Mouse (Mus musculus) cerebellum, adult (tissue): ENCODE results near the gene Adipor2.
"Not testable (repeated sequence)": the region's sequence is repeated elsewhere in the genome, so short reads cannot be mapped to it uniquely, and the experiment has no call there.

Source experiments
- ATAC-seq: cut with Nextera tagmentation; 2 replicates; pipeline ENCODE4 v1.9.2; 2017; ENCODE audit warnings: mild to moderate bottlenecking, moderate library complexity, mixed read lengths; ENCODE audit not compliant: insufficient number of reproducible peaks, low FRiP score, low TSS enrichment

Gene Adipor2

DNA sequence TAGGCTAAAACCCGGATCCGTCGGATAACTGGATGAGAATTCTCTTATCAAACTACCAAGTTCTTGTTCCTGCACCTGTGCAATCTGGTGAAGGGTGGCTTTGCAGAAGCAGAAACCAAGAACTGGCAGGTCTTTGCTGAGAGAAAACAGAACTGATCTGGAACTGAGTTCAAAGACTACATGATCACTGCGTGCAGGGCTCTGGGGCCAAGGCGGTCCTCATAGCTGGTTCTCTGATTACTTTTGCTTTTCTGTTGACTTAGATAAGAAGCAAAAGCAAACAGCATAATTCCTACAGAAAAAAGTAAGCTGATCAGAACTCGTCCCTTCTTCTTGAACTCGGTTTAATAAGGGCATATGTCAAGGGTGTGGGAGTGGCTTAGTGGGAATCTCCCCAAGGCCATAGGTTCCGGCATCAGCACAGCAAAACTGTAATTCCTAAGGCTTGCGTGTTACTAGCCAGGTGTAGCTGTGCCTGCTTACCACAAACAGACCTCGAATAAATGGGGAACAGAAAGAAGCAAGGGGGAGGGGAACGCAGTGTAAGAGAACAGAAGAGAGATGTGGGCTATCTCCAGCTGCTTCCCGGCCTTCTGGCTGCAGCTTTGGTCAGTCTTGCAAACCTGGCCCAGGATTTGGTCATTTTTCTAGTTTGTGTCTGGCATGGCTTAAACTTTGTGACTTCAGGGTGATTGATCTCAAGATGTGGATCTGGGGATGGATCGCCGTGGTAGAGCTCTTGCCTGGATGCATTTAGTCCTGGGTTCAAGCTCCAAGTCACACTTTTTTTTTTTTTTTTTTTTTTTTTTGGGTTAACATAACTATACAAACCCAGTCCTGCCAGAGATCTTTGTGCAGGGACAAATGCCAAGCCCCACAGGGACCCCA, 21.8 kb downstream of the Adipor2 start:
- ATAC-seq, result no peak

DNA sequence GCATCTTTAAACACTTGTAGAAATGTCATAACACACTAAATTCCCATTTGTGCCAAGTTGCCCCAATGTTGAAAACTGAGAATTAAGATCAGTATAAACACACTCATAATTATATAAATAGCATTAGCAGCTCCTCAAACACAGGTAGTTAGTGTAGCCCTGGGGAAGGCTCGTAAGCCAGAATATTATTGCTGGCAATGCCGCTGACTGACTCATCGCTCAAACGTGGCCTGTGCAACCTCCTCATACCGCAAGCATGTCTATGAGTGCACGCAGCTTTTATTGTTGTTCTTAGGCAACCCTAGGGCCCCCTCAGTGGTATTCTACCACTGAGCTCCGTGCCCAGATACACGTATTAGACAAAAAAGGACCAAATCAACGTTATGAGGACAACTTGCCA, 24.7 kb downstream of the Adipor2 start:
- no peak for ATAC-seq

DNA sequence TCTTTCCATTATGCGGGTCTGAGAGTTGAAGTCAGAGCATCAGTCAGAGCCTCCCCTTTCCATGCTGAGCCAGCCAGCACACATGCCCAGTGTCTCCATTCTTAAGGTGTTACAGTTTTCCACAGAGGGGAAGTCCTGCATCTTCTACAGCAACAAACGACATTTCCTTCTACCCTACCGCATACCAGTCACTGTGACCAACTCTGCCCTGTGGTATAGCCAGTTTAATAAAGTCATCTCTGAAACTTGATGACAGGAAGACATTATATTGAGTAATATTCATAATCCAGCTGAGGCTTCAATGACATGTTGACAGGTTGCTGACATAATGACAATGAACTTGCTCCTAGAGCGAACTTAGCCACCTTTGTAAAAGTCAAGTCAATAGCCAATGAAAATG, 26.8 kb downstream of the Adipor2 start:
- no peak for ATAC-seq

DNA sequence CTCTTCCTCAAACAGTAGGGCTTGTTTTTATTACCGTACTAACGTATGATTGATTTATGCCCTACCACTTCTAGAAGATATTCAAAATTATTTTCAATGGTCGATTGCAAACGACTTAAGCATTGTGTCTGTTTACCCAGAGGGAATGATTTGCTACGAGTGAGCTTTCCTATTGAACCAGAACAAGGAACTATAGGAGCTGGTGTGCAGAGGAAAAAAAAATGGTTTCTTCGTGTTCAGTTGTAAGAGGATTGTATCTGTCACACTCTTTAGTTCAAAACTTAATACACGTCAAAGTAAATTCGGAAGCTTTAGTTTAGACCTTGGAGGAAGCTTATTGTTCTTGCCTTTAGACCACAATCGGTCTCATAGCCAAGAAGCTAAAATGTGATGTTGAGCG, 28.4 kb downstream of the Adipor2 start:
- peak; percentile 11; the same call in 1 of the 2 replicates for ATAC-seq

DNA sequence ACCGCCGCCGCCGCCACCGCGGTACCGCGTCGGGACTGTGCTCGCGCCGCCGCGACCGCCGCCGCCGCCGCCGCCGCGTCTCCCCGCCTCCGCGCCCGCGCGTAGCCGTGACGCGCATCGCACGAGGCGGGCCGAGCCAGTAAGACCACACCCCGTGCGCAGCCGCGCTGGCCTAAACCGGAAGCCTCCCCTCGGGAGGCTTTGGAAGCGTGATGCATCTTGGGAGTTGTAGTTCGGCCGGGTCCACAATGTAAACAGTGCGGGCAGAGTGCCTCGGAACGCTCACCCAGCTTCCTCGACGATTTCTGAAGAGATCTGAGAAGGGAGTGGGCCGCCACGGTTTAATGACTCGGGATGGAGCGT, 28.9 kb downstream of the Adipor2 start:
- peak; percentile 99 for ATAC-seq

DNA sequence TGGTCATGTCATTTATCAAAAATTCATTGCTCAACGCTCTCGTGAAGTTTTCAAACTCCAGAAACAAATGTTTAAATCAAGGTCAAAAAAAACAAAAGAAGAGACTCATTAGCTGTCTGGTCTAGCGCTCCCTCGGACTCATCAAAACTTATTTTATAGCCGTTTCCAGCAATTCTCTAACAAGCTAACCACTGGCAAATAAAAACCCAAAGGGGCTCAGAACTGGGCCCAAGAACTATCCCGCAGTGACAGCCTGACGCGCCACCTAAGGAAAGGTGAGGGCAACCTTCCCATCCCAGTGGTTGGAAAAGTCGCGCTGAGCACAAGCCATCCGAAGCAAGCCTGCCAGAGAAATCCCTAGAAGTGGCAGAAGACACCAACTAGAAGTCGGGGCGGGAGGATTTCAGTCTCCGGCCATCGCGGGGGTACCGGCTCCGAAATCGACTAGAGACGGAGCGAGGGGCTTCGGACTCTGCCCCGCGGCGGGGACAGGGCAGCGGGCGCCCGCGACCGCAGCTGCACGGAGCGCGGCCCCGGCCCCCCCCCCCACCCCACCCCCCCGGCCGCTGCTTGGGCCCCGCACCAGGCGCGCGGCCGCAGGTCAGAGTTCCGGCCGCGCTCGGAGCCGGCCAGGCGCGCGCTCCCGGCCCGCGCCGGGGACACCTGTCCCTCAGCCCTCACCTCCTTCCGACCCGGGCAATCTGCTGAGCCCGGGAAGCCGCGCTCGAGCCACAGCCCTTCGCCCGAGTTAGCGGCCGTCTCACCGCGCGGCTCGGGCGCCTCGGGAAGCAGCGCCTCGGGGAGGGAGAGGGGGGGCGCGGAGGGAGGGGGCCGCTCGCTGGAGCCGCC, 29.5 kb downstream of the Adipor2 start:
- peak; percentile 68 for ATAC-seq

DNA sequence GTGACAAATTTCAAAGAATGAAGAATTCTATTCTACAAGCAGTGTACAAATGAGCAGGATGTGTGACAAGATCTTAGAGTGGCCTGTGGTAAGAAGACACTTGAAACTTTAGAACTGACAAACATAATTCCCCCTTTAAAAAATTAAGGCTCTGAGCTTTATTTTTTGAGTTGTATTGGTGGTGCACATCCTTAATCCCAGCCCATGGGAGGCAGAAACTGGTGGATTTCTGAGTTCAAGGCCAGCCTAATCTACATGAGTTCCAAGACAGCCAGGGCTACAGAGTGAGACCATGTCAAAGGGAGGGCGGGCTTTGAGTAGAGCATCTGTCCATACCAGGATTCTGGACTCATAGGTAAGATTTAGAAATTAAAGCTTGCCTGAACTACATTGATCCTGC, 30.7 kb downstream of the Adipor2 start:
- no peak for ATAC-seq

DNA sequence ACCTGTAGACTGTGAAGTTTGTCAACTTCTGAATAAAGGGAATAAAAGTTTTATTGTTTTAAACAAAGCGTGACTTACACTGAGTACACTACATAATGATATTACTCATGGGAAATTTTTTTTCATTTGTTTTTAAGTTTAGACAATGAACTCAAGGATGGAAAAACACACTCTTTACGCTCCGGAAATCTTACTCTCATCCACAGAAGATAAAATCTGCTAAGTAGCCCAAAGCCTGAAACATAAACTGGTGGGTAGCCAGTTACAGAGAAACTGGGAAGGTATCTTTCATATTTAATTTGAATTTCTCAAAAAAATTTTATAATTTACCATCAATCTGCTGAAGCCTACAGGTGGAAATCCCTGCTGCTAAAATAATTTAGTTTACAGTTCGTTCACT, 31.1 kb downstream of the Adipor2 start:
- no peak for ATAC-seq

DNA sequence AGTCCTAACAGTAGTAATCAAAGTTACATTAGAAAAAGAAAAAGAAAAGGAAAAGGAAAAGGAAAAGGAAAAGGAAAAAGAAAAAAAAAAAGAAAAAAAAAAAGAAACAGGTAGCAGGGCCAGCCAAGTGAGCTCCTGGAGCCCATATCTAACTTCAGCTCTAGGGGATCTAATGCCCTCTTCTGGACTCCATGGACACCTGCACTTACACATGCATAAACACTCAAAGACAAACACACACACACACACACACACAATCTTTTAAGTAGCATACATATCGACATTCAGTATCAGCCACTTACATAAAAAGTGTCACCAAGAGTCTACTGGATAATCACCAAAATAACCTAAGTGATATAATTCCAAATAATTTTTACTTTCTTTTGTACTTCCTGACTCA, 31.8 kb downstream of the Adipor2 start:
- no peak for ATAC-seq

DNA sequence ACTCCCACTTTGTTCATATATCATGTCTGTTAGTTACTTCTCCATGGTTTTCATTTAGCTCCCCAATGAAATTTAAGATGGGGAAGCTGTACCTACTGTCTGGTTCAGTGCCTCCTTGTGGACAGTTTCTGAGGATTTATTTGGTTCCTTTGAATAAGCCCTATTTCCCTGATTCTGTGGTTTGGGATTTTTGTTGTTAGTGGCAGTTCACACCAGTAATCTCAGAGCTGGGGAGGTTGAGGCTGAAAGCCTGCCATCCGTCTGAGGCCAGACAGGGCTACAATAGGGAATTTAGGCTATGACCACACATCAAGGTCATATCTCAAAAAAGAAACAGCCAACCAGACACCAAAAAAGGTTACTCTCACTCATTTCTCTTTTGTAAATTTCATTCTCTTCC, 38.9 kb downstream of the Adipor2 start:
- no peak for ATAC-seq

DNA sequence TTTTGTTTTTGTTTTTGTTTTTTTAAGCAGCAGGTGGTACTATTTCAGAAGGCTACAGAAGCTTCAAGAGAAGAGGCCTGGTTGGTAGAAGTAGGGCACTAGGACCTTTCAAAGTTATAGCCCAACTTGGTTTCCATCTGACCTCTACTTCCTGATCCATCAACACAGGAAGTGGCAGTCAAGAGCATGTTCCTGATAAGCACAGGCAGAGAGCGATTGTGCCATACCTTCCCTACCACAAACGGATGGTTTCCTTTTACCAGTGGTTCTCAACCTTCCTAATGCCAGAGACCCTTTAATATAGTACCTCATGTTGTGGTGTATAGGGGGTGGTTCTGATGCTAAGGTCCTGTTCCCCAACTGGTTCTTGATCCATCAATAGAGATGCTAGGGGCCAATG, 39.9 kb downstream of the Adipor2 start:
- ATAC-seq, result no peak

DNA sequence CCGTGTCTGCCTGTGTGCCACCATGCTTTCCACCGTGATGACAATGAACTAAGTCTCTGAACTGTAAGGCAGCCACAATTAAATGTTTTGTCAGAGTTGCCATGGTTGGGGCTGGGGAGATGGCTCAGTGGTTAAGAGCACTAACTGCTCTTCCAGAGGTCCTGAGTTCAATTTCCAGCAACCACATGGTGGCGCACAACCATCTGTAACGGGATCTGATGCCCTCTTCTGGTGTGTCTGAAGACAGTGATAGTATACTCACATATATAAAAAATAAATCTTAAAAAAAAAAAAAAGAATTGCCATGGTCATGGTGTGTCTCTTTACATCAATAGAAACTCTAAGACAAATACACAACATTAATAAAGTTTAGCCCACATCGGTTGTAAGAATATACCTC, 42.5 kb downstream of the Adipor2 start:
- ATAC-seq, result no peak

DNA sequence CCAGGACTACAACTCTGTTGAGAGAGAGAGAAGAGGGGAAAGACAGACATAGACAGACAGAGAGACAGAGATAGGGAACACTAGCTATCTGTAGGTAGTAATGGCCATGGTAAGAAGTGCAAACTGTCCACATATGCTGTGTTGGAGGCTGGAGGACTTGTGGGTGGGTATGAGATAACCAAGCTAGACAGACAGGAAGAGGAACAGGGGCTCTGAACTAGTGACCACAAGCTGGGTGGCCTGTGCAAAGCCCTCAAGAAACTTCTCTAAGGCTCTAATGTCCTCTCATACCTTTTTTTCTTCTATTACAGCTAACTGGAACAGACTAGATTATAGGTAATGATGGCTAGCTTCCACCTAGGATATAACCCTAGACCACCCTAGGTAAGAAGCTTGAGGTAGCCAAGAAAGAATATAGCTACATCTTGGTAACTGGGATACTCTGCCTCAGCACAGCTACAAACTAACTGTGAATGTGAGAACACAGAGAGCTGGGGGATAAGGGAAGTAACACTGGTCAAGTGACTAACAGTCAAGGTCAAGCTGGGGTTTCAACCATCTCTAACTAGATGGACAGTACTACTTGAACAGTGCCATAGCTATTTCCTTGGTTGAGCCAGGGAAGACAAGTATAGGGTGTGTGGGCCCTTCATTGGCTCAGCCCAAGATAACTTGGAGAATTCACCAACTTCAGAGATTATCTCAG, 44.4 kb downstream of the Adipor2 start:
- ATAC-seq, result no peak

DNA sequence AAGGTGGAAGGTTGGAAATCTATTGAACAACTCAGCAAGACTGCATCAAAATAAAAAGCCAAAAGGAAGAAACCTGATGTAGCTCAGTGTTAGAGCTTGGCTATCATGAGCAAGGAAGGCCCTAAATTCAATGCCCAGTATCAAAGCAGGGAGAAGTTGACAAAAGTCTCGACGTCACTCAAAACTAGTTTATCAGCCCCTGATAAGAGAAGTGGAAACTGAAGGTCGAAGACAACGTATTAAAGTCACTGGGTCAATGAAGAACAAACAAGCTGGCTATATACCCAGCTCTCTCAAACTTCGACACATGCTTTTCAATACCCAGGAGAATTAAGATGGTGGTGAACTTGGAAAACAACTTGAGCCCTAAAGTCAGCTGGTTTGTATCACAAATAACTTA, 45.3 kb downstream of the Adipor2 start:
- ATAC-seq, result no peak

DNA sequence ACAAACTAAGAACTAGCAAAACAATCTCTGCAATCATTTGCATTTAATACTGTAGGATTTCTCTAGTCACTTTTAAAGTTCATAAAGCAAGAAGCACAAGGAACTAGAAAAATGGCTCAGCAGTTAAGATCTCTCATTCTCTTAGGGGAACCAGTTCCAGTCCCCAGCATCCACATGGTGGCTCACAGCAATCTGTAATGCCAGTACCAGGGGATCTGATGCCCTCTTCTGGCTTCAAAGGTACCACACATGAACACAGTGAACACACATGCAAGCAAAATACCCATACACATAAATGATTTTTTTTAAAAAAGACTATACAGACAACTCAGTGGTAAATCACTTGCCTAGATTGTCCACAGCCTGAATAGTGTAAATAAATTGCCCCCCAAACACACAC, 45.9 kb downstream of the Adipor2 start:
- no peak for ATAC-seq

DNA sequence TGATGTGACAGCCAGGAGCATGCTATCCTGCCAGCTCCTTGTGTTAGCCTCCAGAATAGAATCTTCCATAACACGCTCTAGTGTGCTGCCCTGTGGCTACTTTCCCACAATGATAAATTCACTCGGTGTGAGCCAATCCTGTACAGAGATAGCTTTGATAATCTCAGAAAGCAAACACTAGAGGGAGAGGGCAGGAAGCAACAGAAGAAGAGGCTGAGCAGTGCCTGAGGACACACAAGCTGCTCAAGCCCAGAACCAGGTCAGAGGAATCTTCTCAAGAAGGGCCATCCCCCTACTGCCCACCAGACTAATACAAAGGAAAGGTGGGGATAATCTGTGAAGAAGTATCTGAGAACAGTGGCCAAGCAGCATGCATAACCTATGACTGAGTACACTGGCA, 50.1 kb downstream of the Adipor2 start:
- 0 out of 2 replicates have a peak, but pooled peaks have one; percentile 20 for ATAC-seq

DNA sequence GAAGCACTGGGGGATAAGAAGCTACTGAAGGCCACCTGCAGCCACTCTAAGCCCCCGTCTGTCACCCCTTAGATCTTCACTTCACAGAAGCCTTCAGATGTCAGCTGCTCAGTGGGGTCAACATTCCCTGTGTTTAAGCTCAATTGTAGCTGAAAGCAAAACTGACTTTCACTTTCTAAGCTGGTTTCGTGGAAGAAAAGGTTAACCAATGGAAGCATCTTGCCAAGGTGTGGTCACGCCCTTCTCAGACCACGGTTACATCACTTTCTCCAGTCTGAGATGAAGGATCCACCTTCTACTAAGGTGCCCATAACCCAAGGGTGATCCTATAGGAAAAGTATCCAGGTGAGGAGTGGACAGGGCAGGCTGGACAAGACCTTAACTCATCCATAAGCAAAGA, 50.7 kb downstream of the Adipor2 start:
- ATAC-seq, result not testable (repeated sequence)

DNA sequence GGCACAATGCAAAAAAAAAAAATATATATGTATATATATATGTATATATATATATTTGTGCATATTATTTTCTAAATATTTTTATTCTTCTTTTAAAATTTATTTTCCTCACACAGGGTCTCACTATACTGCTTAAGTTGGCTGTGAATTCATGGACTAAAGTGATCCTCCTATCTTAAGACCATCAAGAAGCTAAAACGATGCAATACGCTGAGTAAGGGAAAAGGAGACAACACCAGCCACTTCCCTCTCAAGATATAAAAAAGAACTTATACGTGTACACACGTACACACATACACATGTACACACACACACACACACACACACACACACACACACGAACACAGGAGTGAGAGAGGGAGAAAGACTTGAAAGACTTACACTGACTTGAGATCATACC, 53.9 kb downstream of the Adipor2 start:
- no peak for ATAC-seq

DNA sequence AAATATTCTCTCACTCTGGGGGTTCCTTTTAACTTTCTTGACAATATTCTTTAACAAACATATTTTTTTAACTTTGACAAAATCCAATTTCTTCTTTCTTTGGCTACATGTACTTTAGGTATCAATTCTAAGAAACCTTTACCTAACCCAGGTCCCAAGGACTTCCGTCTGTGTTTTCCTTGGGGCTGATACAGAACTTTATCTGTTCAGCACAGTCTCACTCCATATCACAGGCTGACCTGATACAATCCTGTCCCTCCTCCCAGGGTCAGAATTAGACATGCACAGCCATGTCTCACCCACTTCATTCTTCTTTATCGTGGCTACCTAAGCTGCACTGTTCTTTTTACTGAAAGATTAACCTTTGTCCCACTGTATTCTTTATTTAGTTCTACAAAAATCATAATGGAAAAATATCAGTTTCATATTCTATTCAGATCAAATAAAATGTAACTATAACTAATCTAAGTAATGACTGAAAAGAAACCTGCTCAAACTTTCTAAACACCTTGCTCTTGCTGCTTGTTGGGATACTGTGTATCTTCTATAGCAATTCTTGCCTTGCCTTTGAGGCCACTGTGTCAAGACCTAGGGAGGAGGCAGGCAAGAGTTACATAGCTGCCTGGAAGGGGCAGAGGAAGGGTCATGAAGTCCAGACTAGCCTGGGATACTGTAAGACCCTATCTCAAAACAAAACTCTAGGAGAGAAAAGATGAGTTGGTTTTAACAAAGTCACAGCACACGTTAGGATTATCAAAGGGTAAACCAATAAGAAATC, 56.4 kb downstream of the Adipor2 start:
- no peak for ATAC-seq

DNA sequence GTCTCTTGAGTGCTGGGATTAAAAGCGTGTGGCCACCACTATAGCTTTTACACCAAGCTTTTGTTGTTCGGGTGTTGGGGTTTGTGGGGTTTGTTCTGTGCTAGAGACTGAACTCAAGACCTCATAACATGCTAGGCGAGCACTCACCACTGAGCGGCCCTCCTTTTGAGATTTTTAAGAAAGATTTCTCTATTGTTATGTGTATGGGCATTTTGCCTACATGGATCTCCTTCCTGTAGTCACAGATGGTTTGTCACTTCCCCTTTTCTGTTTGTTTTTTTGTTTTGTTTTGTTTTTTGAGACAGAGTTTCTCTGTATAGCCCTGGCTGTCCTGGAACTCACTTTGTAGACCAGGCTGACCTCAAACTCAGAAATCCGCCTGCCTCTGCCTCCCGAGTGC, 57.3 kb downstream of the Adipor2 start:
- ATAC-seq, result not testable (repeated sequence)
